Mouse (Mus musculus) liver, embryonic 14.5 days (tissue): Measurements from ENCODE around the gene Ubl7.

Experiments
- CTCF ChIP-seq: IDR thresholded peaks from 2 replicates; pipeline ENCODE4 v1.5.1; 2016; ENCODE audit warnings: antibody characterized with exemption, low read depth, control low read depth
- EP300 ChIP-seq: IDR thresholded peaks from 2 replicates; pipeline ENCODE4 v1.6.1; 2016; ENCODE audit warnings: antibody characterized with exemption, low read depth

DNA sequence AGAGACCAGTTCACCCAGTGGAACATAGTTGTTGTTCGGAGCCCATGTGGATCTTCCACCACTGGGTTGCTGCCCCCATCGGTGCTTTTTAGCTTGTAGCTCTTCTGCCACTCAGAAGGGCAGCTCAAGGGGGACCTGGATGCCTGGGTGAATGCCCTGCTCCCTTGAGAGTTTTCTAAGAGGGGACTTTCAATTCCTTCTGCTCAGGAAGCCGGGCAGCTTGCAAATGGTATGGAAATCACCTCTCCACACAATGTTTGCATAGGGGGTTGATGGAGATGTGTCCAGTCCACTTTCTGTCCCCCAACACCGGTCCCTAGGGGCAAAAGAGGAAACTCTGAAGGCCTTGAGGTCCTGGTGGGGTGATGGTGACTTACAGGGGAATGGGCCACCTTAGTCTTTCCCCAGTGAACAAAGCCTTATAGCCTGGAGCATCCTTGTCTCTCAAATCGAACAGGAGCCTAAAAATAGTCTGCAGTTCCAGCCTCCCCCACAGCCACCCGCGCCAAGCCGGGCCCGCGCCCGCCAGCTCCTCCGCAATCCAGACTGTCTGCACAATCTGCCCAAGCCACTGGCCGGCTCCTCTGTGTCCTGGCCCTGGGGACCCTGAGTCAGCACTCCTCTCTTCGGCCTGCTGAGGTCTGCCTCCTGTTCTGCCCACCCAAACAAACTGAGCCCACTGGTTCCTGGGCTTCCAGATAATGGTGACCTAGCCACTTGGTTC, 56.6 kb downstream of the Ubl7 start:
- TF ChIP-seq CTCF (no peak), EP300 (no peak)
